9 mouse cellular contexts compared by ENCODE assay signal in genomic region chr2:19703020-19703613, GRCm38 (mm10). TPM values are rescaled to one million over a fixed set of nuclear protein-coding genes. Genes with fewer than 3 reads are reported as not detected.
A peak's percentile ranks its signal among the peaks of the same experiment; 100 is the strongest.
DNase-seq lines count a peak whose midpoint lies in the region; ATAC-seq and TF ChIP-seq lines count a peak whose summit lies in the region.
"Had no signal": no experiment of that assay in that cellular context is flagged by ENCODE, and none has a peak within 500 bp of the region (broad histone marks: within the 10 kb centered on the region; RNA-seq: fewer than 3 reads in every experiment).

No protein-coding gene starts in this region.

- no peak for TF ChIP-seq CTCF in lung, embryonic 14.5 days (IDR thresholded peaks at IDR 0.05; ENCODE audit: low read depth)
- TF ChIP-seq CTCF in liver, postnatal 0 days (IDR thresholded peaks at IDR 0.05; ENCODE audit: low read depth), result no peak

- ATAC-seq in forebrain, embryonic 15.5 days (replicated peaks), result peak; percentile 76; the same call in 1 of the 2 replicates
- ATAC-seq in lung, embryonic 14.5 days (ENCODE audit: insufficient read depth), result 0 out of 2 replicates have a peak, but pooled peaks have one; percentile 26
- no peak for ATAC-seq in liver, postnatal 0 days

- no peak for TF ChIP-seq EP300 in liver, postnatal 0 days (IDR thresholded peaks at IDR 0.05; ENCODE audit: low read depth)

- H3K27ac ChIP-seq in forebrain, embryonic 15.5 days (replicated peaks), result no peak overlapping the region
- no peak overlapping the region for H3K27ac ChIP-seq in forebrain, embryonic 10.5 days
- H3K27ac ChIP-seq in lung, embryonic 14.5 days (ENCODE audit: low read depth), result no peak overlapping the region
- H3K27ac ChIP-seq in liver, postnatal 0 days (ENCODE audit: low read depth), result no peak overlapping the region
- H3K27ac ChIP-seq: hindbrain, embryonic 15.5 days had no signal

- no peak overlapping the region for H3K9ac ChIP-seq in forebrain, embryonic 15.5 days (replicated peaks)
- H3K9ac ChIP-seq in lung, embryonic 14.5 days, result no peak overlapping the region
- H3K9ac ChIP-seq in liver, postnatal 0 days (replicated peaks), result no peak overlapping the region
- H3K9ac ChIP-seq: hindbrain, embryonic 15.5 days had no signal

- no peaks in the 10 kb centered on the region for H3K27me3 ChIP-seq in forebrain, embryonic 15.5 days
- no peaks in the 10 kb centered on the region for H3K27me3 ChIP-seq in forebrain, embryonic 10.5 days (ENCODE audit: poor library complexity, severe bottlenecking)
- H3K27me3 ChIP-seq in lung, embryonic 14.5 days (ENCODE audit: insufficient read depth, low read length), result no peaks in the 10 kb centered on the region
- H3K27me3 ChIP-seq in liver, postnatal 0 days (ENCODE audit: insufficient read depth, low read length), result no peaks in the 10 kb centered on the region
- H3K27me3 ChIP-seq: hindbrain, embryonic 15.5 days had no signal

- H3K4me3 ChIP-seq in forebrain, embryonic 15.5 days, result no peak overlapping the region
- H3K4me3 ChIP-seq in forebrain, embryonic 10.5 days, result no peak overlapping the region
- no peak overlapping the region for H3K4me3 ChIP-seq in lung, embryonic 14.5 days (ENCODE audit: low read depth, low read length)
- no peak overlapping the region for H3K4me3 ChIP-seq in liver, postnatal 0 days (ENCODE audit: low read depth, low read length)
- H3K4me3 ChIP-seq: hindbrain, embryonic 15.5 days had no signal

- no peak overlapping the region for H3K4me2 ChIP-seq in forebrain, embryonic 15.5 days (replicated peaks)
- no peak overlapping the region for H3K4me2 ChIP-seq in lung, embryonic 14.5 days
- no peak overlapping the region for H3K4me2 ChIP-seq in liver, postnatal 0 days (ENCODE audit: low read depth, low read length)
- H3K4me2 ChIP-seq: hindbrain, embryonic 15.5 days had no signal

- no peaks in the 10 kb centered on the region for H3K9me3 ChIP-seq in forebrain, embryonic 15.5 days
- no peaks in the 10 kb centered on the region for H3K9me3 ChIP-seq in forebrain, embryonic 10.5 days
- H3K9me3 ChIP-seq in lung, embryonic 14.5 days (ENCODE audit: low read depth, low read length), result no peaks in the 10 kb centered on the region
- H3K9me3 ChIP-seq in liver, postnatal 0 days (ENCODE audit: low read length), result no peaks in the 10 kb centered on the region
- H3K9me3 ChIP-seq: hindbrain, embryonic 15.5 days had no signal

- peaks cover 5% of the 10 kb centered on the region; the same call in 1 of the 2 replicates for H3K4me1 ChIP-seq in forebrain, embryonic 15.5 days
- no peaks in the 10 kb centered on the region for H3K4me1 ChIP-seq in forebrain, embryonic 10.5 days
- H3K4me1 ChIP-seq in lung, embryonic 14.5 days (ENCODE audit: insufficient read depth), result no peaks in the 10 kb centered on the region
- H3K4me1 ChIP-seq in liver, postnatal 0 days (ENCODE audit: insufficient read depth), result peaks cover 7% of the 10 kb centered on the region; the same call in 1 of the 2 replicates
- H3K4me1 ChIP-seq: hindbrain, embryonic 15.5 days had no signal

- H3K36me3 ChIP-seq in forebrain, embryonic 15.5 days, result no peaks in the 10 kb centered on the region
- H3K36me3 ChIP-seq in forebrain, embryonic 10.5 days (replicated peaks), result no peaks in the 10 kb centered on the region
- H3K36me3 ChIP-seq in lung, embryonic 14.5 days (ENCODE audit: insufficient read depth), result no peaks in the 10 kb centered on the region
- no peaks in the 10 kb centered on the region for H3K36me3 ChIP-seq in liver, postnatal 0 days (replicated peaks; ENCODE audit: insufficient read depth, low read length)
- H3K36me3 ChIP-seq: hindbrain, embryonic 15.5 days had no signal

- no peak for DNase-seq in forebrain, embryonic 10.5 days (ENCODE audit: extremely low spot score, low spot score)
- peak; percentile 32 to 34 for DNase-seq in adrenal gland, postnatal 36 days
- DNase-seq in heart, adult 18-20 months, result peak; percentile 74 to 76
- DNase-seq in lung, embryonic 14.5 days, result peak; percentile 19
- no peak for DNase-seq in frontal cortex, postnatal 14 days (ENCODE audit: low spot score in 2 of 2)
- DNase-seq in liver, postnatal 0 days, result no peak
- no peak for DNase-seq in neural tube, embryonic 10.5 days (ENCODE audit: extremely low spot score, low spot score)

RNA-seq across cellular contexts. Expression of gene Otud1, which starts 45.6 kb away (rescaled TPM):
- polyA plus RNA-seq in forebrain, embryonic 15.5 days (2015; fragmentation: Nextera tagmentation; extraction: Ambion mirVana), result 1.8 and 1.9 TPM in 2 replicates
- 0.44 and 0.56 TPM in 2 replicates for polyA plus RNA-seq in forebrain, embryonic 10.5 days (2016; fragmentation: Nextera tagmentation; extraction: Ambion mirVana)
- 1 to 10 TPM; 6.6 to 8.2 TPM for total RNA-seq in adrenal gland, postnatal 36 days (2021)
- 10 to 100 TPM; 27.3 to 43.5 TPM for total RNA-seq in heart, adult 18-20 months (2021)
- 8.9 and 9.5 TPM in 2 replicates for polyA plus RNA-seq in lung, embryonic 14.5 days (2014; fragmentation: Nextera tagmentation; extraction: Ambion mirVana)
- polyA plus RNA-seq in liver, postnatal 0 days (2015; fragmentation: Nextera tagmentation; extraction: Ambion mirVana), result 1.3 and 1.4 TPM in 2 replicates

Comparison
In these comparisons a context has a peak if more than half of its experiments do, and no peak if none do; other contexts are left out.
1. DNase-seq: peak in adrenal gland, postnatal 36 days (2 of 2), heart, adult 18-20 months (2 of 2) and lung, embryonic 14.5 days (single experiment); none in forebrain, embryonic 10.5 days (single experiment), frontal cortex, postnatal 14 days (0 of 2), liver, postnatal 0 days (single experiment) and neural tube, embryonic 10.5 days (single experiment).